Mouse (Mus musculus) ES-Bruce4 (cell line): ENCODE results near the gene Fancg. TPM values are rescaled to one million over a fixed set of nuclear protein-coding genes. Genes with fewer than 3 reads are reported as not detected.

Experiments used
- H3K27ac ChIP-seq: 2 replicates; pipeline ENCODE4 v1.5.1; 2012; ENCODE audit warnings: low read length, inconsistent platforms; ENCODE audit not compliant: insufficient read depth
- H3K27me3 ChIP-seq: 2 replicates; pipeline ENCODE4 v1.6.1; 2012; ENCODE audit warnings: mild to moderate bottlenecking, low read length, inconsistent platforms; ENCODE audit not compliant: control insufficient read depth, poor library complexity, insufficient read depth, severe bottlenecking
- H3K36me3 ChIP-seq: 2 replicates; pipeline ENCODE4 v1.6.1; 2012; ENCODE audit warnings: inconsistent platforms, mild to moderate bottlenecking, low read length, moderate library complexity; ENCODE audit not compliant: control insufficient read depth, poor library complexity, insufficient read depth, severe bottlenecking
- H3K4me1 ChIP-seq: one replicate; pipeline ENCODE4 v1.8.1; 2011; ENCODE audit warnings: low read length; ENCODE audit not compliant: control insufficient read depth, insufficient read depth
- H3K4me3 ChIP-seq: 2 replicates; pipeline ENCODE4 v1.5.1; 2011; ENCODE audit warnings: low read depth, mild to moderate bottlenecking, low read length
- H3K9ac ChIP-seq: 2 replicates; pipeline ENCODE4 v1.6.1; 2012; ENCODE audit warnings: low read depth, mild to moderate bottlenecking, inconsistent platforms; ENCODE audit not compliant: poor library complexity, severe bottlenecking
- H3K9me3 ChIP-seq: replicated peaks from 2 replicates; pipeline ENCODE4 v1.6.1; 2012; ENCODE audit warnings: mild to moderate bottlenecking, low read length, inconsistent platforms; ENCODE audit not compliant: control insufficient read depth, poor library complexity, insufficient read depth, severe bottlenecking
- CTCF ChIP-seq: IDR thresholded peaks from one replicate; pipeline ENCODE4 v1.8.1; 2011; ENCODE audit warnings: low read depth, low read length
- EP300 ChIP-seq: IDR thresholded peaks from 2 replicates; pipeline ENCODE4 v1.6.1; 2011; ENCODE audit warnings: low read depth, low read length; ENCODE audit not compliant: insufficient read depth
- POLR2A ChIP-seq: IDR thresholded peaks from one replicate; pipeline ENCODE4 v1.8.1; 2011; ENCODE audit warnings: low read length; ENCODE audit not compliant: insufficient read depth
- polyA plus RNA-seq: library from polyadenylated mRNA; stranded (reverse); fragments of >200 nt; gene quantifications from 2 replicates; pipeline ENCODE4 v1.2.4, GENCODE M21; 2011; ENCODE audit warnings: low read depth; ENCODE audit not compliant: missing spikeins, insufficient read depth, insufficient read length

The Fancg gene
- polyA plus RNA-seq = 12.8 and 13.8 TPM in 2 replicates

DNA sequence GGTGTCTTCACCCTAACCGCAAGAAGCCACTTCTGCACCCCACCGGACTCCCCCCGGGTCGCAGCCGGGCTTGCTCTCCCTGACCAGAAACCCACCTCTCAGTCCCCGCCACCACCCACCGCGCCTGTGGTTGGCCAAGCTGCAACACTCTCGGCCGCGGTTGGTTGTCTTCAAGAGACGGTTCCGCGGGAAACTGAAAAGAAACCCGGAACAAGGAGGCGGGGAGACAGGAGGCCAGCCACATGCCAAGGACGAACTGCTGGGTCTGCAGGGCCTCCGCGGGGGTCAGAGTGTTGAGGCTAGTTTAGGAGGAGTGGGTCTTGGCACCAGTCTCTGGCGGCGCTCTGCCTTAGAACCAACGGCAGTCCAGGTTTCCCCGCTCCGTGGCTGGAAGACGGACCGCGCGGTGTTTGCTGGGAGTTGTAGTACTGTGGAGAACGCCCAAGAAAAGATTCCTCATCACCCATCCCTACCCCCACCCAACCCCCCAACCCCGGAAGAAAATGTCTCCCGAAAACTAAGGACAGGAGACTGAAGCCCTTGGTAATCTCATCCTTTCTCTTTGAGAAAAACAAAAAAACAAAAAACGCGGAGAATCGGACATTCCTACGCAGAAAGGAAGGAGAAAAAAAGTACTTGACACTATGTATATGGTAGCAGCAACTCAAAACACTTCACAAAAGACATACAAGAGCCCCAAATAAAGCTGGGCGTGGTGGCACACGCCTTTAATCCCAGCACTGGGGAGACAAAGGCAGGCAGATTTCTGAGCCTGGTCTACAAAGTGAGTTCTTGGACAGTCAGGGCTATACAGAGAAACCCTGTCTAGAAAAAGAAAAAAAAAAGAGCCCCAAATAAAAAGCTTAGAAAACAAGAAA lies at the start of gene Fancg:
Fancg (minus strand) TSS at position 346 of the 878 bp plus-strand sequence.
- Histone ChIP-seq H3K27ac (peak within 1 kb of the TSS; percentile 60), H3K9ac (peak within 1 kb of the TSS; percentile 62), H3K4me1 (peaks cover 1% of the 10 kb centered on the region), H3K36me3 (no peaks in the 10 kb centered on the region), H3K9me3 (no peaks in the 10 kb centered on the region), H3K4me3 (peak within 1 kb of the TSS; percentile 90), H3K27me3 (no peaks in the 10 kb centered on the region)
- TF ChIP-seq POLR2A (no peak), EP300 (no peak), CTCF (no peak)

DNA sequence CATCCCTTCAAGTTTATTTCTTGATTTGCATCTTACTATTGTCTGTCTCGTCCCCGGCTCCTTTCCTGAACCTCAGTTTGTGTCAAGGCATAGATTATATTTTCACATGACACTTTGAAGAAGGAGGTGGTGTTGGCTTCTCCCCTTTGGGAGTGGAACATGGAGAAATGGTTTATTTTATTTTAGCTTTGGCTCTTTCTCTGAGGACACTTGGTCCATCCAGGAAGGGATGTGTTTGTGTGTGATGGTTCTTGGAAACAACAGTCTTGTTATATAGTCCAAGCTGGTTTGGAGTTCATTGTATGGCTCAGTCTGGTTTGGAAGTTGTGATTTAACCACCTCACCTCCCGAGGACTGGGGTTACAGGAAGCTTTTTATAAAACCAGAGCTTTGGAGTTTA lies 49.4 kb upstream of the Fancg start:
- no peak overlapping the region for H3K27ac ChIP-seq
- peak overlapping the region; percentile 60 for H3K4me3 ChIP-seq
- H3K9ac ChIP-seq = peak overlapping the region; percentile 80
- H3K36me3 ChIP-seq = no peaks in the 10 kb centered on the region
- no peak for TF ChIP-seq CTCF
- TF ChIP-seq EP300 = no peak
- TF ChIP-seq POLR2A = no peak
- peaks cover 7% of the 10 kb centered on the region for H3K27me3 ChIP-seq
- H3K4me1 ChIP-seq = no peaks in the 10 kb centered on the region
- no peaks in the 10 kb centered on the region for H3K9me3 ChIP-seq

DNA sequence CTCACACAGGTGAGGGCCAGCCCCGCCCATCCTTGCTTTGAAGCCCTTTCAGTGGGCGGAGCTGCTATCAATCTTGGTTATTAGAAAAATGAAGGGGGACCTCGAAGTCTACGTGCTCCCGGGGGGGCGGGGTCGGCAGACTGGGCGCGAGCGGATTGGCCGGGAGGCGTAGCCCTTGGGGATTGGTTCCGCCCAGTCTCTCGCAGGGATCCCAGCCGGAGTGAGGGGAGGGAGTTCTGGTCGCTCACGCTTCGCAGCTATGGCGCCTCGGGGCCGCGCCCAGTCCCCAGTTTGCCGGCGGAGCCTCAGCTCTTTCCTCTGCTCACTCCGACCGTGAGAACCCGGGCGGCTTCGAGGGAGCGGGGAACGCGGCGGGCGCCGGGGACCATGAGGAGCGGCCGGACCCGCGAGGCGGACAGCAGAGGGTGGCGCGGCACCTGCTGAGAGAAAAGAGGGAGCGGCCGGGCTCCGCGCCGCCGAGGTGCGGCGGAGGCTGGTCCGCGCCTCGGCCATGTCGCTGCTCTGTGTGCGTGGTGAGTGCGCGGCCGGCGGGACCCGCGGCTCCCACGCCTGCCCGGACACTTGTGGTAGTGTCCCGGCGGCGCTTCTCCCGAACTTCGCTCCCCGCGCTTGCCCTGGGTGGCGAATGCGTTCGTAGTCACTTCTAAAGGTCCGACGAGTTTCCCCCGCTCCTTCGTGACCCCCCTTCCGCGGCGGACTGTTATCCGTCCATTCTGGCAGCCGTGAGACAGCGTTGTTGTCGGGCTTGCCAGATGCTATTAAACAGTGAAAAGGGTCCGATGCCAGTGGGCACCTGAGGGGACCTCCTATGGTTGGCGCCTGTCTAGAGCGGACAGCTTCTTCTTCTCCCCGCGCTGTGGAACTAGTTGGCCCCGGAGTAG lies 48.7 kb upstream of the Fancg start, which contains the start of gene Unc13b:
Unc13b (plus strand) TSS at position 201 of the 902 bp plus-strand sequence.
- Histone ChIP-seq H3K36me3 (no peaks in the 10 kb centered on the region), H3K27me3 (peaks cover 7% of the 10 kb centered on the region), H3K9me3 (no peaks in the 10 kb centered on the region), H3K27ac (no peak within 1 kb of the TSS), H3K4me3 (peak within 1 kb of the TSS; percentile 60), H3K4me1 (no peaks in the 10 kb centered on the region), H3K9ac (peak within 1 kb of the TSS; percentile 80)
- TF ChIP-seq POLR2A (peak; percentile 48), EP300 (no peak), CTCF (no peak)

DNA sequence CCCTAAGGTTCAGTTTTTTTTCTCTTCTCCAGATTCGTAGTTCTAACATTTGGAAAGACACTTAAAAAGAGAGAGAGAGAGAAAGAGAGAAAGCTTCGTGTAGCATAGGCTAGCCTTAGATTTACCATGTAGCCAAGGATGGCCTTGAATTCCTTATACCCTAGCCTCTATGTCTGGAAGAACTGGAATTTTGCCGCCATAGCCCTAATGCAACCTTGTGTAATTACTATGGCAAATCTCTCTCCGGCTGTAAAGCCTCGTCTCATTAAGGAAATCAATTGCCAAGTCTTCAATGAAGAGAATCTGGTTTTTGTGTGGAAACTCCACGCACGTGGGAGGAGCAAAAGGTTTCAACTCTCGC lies 48.1 kb upstream of the Fancg start:
- Histone ChIP-seq H3K9me3 (no peaks in the 10 kb centered on the region), H3K9ac (no peak overlapping the region), H3K27me3 (peaks cover 7% of the 10 kb centered on the region), H3K4me1 (no peaks in the 10 kb centered on the region), H3K4me3 (peak overlapping the region; percentile 43; the same call in 1 of the 2 replicates), H3K27ac (no peak overlapping the region), H3K36me3 (no peaks in the 10 kb centered on the region)
- TF ChIP-seq CTCF (no peak), POLR2A (no peak), EP300 (no peak)

DNA sequence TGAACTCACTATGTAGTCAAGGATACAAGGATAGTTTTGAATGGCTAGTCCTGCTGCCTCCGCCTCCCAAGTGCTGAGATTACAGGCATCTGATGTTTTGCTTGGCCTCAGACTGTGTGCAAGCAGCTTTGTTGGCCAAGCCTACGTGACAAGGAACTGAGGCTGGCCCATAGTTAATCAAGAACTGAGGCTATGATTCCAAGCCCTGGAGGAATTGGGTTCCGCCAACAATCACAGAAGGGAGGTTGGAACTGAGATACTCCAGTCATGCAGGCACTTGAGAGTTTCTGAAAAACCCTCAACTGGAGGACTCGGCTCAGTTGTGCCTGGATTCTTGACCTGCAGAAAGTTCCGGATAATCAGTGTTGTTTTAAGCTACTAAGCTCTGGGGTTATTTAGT lies 47.3 kb upstream of the Fancg start:
- no peaks in the 10 kb centered on the region for H3K4me1 ChIP-seq
- no peaks in the 10 kb centered on the region for H3K36me3 ChIP-seq
- H3K27ac ChIP-seq = no peak overlapping the region
- peaks cover 7% of the 10 kb centered on the region for H3K27me3 ChIP-seq
- TF ChIP-seq CTCF (no peak), POLR2A (no peak), EP300 (no peak)
- no peak overlapping the region for H3K4me3 ChIP-seq
- H3K9ac ChIP-seq = no peak overlapping the region
- no peaks in the 10 kb centered on the region for H3K9me3 ChIP-seq
